Mouse (Mus musculus) A20 (cell line): Measurements from ENCODE around the gene Naa15.
"Not testable (repeated sequence)": the region's sequence is repeated elsewhere in the genome, so short reads cannot be mapped to it uniquely, and the experiment has no call there.

ENCODE experiments used
- DNase-seq: peaks from one replicate; pipeline ENCODE4 v3.0.0-alpha.2; 2011; ENCODE audit warnings: low read depth, low spot score

Naa15 gene

GRCm38 (mm10) chr3:51415098-51416072 is at the start of gene Naa15:
Gene Naa15 (plus strand): TSS chr3:51415148.
- peak; percentile 96 for DNase-seq

GRCm38 (mm10) chr3:51365517-51365882 is 49.4 kb upstream of the Naa15 start:
- no peak for DNase-seq

GRCm38 (mm10) chr3:51366926-51367325 is 48.0 kb upstream of the Naa15 start:
- no peak for DNase-seq

- DNase-seq: no peak
Measured at GRCm38 (mm10) chr3:51368011-51368410, 46.9 kb upstream of the Naa15 start.

GRCm38 (mm10) chr3:51371826-51372225 is 43.1 kb upstream of the Naa15 start:
- no peak for DNase-seq

GRCm38 (mm10) chr3:51372883-51373282 is 42.1 kb upstream of the Naa15 start:
- peak; percentile 29 for DNase-seq

- peak; percentile 43 for DNase-seq
Measured at GRCm38 (mm10) chr3:51373544-51373943, 41.4 kb upstream of the Naa15 start.

GRCm38 (mm10) chr3:51375307-51376265 is 39.4 kb upstream of the Naa15 start:
- DNase-seq: peak; percentile 78

- DNase-seq: peak; percentile 89
Measured at GRCm38 (mm10) chr3:51377878-51378664, 36.9 kb upstream of the Naa15 start.

GRCm38 (mm10) chr3:51378665-51378946 is 36.3 kb upstream of the Naa15 start:
- peak; percentile 83 for DNase-seq

GRCm38 (mm10) chr3:51379786-51380659 is 34.9 kb upstream of the Naa15 start:
- DNase-seq: peak; percentile 64

GRCm38 (mm10) chr3:51380660-51381014 is 34.3 kb upstream of the Naa15 start:
- DNase-seq: peak; percentile 27

- no peak for DNase-seq
Measured at GRCm38 (mm10) chr3:51383409-51383808, 31.5 kb upstream of the Naa15 start.

- peak; percentile 50 for DNase-seq
Measured at GRCm38 (mm10) chr3:51386441-51387133, 28.4 kb upstream of the Naa15 start.

- DNase-seq: no peak
Measured at GRCm38 (mm10) chr3:51387134-51387451, 27.9 kb upstream of the Naa15 start.

- DNase-seq: no peak
Measured at GRCm38 (mm10) chr3:51387868-51388381, 27.0 kb upstream of the Naa15 start.

- no peak for DNase-seq
Measured at GRCm38 (mm10) chr3:51388904-51389303, 26.0 kb upstream of the Naa15 start.

- no peak for DNase-seq
Measured at GRCm38 (mm10) chr3:51391095-51391494, 23.9 kb upstream of the Naa15 start.

- DNase-seq: no peak
Measured at GRCm38 (mm10) chr3:51391591-51391990, 23.4 kb upstream of the Naa15 start.

- not testable (repeated sequence) for DNase-seq
Measured at GRCm38 (mm10) chr3:51393018-51393417, 21.9 kb upstream of the Naa15 start.
